Mouse (Mus musculus) MEL (cell line): ENCODE measurements around the gene Olfr742.

ENCODE experiments used
- CTCF ChIP-seq, 3 experiments: IDR thresholded peaks in 2 of 3; conservative IDR thresholded peaks in 1 of 3; 2 replicates each; pipeline ENCODE4 v1.5.1; 2011 to 2012; ENCODE audit warnings: low read length in 3 of 3, low read depth in 2 of 3, mild to moderate bottlenecking in 2 of 3, improper control_type of control experiment in 1 of 3, inconsistent platforms in 1 of 3, mixed read lengths in 1 of 3, moderate library complexity in 1 of 3; ENCODE audit not compliant: control insufficient read depth in 1 of 3, insufficient read depth in 1 of 3, poor library complexity in 1 of 3, severe bottlenecking in 1 of 3
- ELF1 ChIP-seq: IDR thresholded peaks from 2 replicates; pipeline ENCODE4 v1.6.1; 2014; ENCODE audit warnings: low read depth, mild to moderate bottlenecking, inconsistent platforms, low read length, improper control_type of control experiment, moderate library complexity
- EP300 ChIP-seq, 2 experiments: IDR thresholded peaks; 2 replicates each; pipeline ENCODE4 v1.6.1; 2011; ENCODE audit warnings: improper control_type of control experiment in 2 of 2, low read length in 2 of 2, low read depth in 1 of 2, mild to moderate bottlenecking in 1 of 2
- GATA1 ChIP-seq: IDR thresholded peaks from 2 replicates; pipeline ENCODE4 v1.6.1; 2011; ENCODE audit warnings: low read depth, low read length, improper control_type of control experiment
- KAT2A ChIP-seq: conservative IDR thresholded peaks from 2 replicates; pipeline ENCODE4 v1.6.1; 2012; ENCODE audit warnings: low read depth, low read length, improper control_type of control experiment, inconsistent platforms
- MAX ChIP-seq: IDR thresholded peaks from 2 replicates; pipeline ENCODE4 v1.6.1; 2011; ENCODE audit warnings: low read length, improper control_type of control experiment
- NELFE ChIP-seq: IDR thresholded peaks from 2 replicates; pipeline ENCODE4 v1.6.1; 2011; ENCODE audit warnings: low read depth, low read length, improper control_type of control experiment
- POLR2A ChIP-seq, 2 experiments: IDR thresholded peaks; 2 replicates each; pipeline ENCODE4 v1.6.1; 2011 to 2012; ENCODE audit warnings: low read length in 2 of 2, mild to moderate bottlenecking in 2 of 2, control low read depth in 1 of 2, improper control_type of control experiment in 1 of 2, low read depth in 1 of 2, moderate library complexity in 1 of 2; ENCODE audit not compliant: control insufficient read depth in 1 of 2, insufficient read depth in 1 of 2, poor library complexity in 1 of 2
- TBP ChIP-seq: IDR thresholded peaks from 2 replicates; pipeline ENCODE4 v1.8.0; 2011; ENCODE audit warnings: low read depth, low read length, improper control_type of control experiment
- TCF12 ChIP-seq: IDR thresholded peaks from 2 replicates; pipeline ENCODE4 v1.6.1; 2014; ENCODE audit warnings: low read depth, mild to moderate bottlenecking, inconsistent platforms, low read length, improper control_type of control experiment, moderate library complexity
- USF1 ChIP-seq: IDR thresholded peaks from 2 replicates; pipeline ENCODE4 v1.6.1; 2014; ENCODE audit warnings: low read depth, mild to moderate bottlenecking, inconsistent platforms, low read length, improper control_type of control experiment, moderate library complexity

DNA sequence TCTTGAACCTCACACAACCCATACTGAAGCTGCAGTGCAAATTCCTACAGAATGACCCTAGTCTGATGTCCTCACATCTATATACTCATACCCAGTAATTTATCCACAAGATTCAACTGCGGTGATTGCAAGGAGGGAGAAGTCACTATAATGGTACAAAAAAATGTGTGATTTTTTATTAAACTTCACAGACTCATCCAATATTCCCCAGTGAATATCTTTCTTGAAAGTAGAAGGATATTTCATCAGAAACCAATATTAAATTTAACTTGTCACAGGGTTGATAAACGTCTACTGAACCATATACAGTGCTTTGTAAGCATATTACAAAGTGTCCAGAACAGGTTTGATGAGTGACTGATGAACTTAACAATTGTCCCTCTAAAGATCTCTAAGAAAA lies 31.0 kb upstream of the Olfr742 start, which contains the start of gene Olfr741:
- no peak for TF ChIP-seq USF1
- TF ChIP-seq NELFE, result no peak
- no peak for TF ChIP-seq TCF12
- no peak for TF ChIP-seq POLR2A (IDR thresholded peaks at IDR 0.05; ENCODE audit: control insufficient read depth in 1 of 2, insufficient read depth in 1 of 2, low read depth in 1 of 2, low read length in 2 of 2, poor library complexity in 1 of 2)
- no peak for TF ChIP-seq EP300 (IDR thresholded peaks at IDR 0.05; ENCODE audit: low read depth in 1 of 2, low read length in 2 of 2)
- TF ChIP-seq KAT2A, result no peak
- TF ChIP-seq CTCF (IDR thresholded peaks at IDR 0.05 in 2 of 3, conservative IDR thresholded peaks at IDR 0.05 in 1 of 3; ENCODE audit: control insufficient read depth in 1 of 3, insufficient read depth in 1 of 3, low read depth in 2 of 3, low read length in 3 of 3, poor library complexity in 1 of 3, severe bottlenecking in 1 of 3), result no peak
- TF ChIP-seq MAX, result no peak
- TF ChIP-seq GATA1, result no peak
- TF ChIP-seq ELF1, result no peak
- no peak for TF ChIP-seq TBP
